Mouse (Mus musculus) cerebellum, adult 11-12 months (tissue): ENCODE measurements at regions not wholly inside any gene's neighbourhood (a gene's known extent, or its start where the extent isn't known, plus 50 kb on each side); places are given as distances from the start of the nearest gene placed in this dataset.
"Not testable (repeated sequence)": the region's sequence is repeated elsewhere in the genome, so short reads cannot be mapped to it uniquely, and the experiment has no call there.

Source experiments
- DNase-seq: peaks from one replicate; pipeline ENCODE4 v3.0.0; 2022

DNA sequence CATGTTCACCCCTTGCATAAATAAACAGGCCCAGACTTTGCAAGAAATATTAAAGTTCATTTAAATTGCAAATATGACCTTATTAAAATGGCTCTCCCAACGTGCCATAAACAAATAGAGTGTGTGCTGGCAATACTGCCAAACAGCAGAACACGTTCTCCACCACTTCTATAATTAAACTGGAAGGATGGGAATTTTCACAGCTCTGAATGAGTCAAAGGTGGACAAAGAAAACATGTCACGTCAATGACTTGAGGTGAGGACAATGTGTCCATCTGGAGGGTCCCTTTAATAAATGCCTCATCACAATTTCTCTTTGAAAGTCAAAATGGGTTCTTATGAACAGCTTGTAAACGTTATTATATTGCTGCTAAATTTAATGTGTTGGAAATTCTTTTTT lies 114.8 kb downstream of the Galc start:
- no peak for DNase-seq

DNA sequence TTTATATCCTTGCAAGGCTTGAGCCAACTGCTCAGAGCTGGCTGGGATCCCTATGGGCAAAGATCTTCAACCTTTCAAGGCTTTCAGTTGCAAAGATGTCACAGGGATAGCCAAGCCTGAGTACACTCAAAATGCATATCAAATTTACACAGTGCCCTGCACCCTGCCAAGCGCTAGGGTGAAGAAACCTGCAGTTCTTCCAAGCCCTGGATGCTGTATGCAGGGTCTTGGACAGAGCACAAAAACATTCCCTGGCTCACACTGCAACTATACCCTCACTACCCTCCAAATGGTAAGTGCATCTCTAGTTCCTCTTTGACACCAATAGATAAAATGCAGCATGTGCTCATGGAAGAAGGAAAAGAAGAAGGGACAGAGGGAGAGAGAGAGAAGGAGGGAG lies 116.1 kb downstream of the Galc start:
- no peak for DNase-seq

DNA sequence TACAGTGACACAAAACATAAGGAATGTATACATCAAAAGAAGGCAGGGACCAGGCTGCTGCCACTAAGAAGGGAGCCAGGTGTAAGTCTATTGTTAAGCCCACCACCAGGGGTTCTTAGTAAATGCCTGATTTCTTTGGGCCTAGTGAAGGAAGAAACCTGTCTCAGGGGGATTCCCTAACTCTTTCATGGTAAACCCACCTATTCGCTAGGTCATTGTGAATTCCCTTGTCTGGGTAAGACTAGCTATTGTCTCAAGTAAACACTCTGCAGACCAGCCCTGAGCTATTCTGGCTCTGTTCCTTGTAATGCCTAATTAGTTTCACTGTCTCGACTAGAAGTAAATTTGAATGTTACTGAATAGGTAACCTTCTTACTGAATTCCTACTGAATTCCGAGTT lies 119.4 kb downstream of the Galc start:
- not testable (repeated sequence) for DNase-seq

DNA sequence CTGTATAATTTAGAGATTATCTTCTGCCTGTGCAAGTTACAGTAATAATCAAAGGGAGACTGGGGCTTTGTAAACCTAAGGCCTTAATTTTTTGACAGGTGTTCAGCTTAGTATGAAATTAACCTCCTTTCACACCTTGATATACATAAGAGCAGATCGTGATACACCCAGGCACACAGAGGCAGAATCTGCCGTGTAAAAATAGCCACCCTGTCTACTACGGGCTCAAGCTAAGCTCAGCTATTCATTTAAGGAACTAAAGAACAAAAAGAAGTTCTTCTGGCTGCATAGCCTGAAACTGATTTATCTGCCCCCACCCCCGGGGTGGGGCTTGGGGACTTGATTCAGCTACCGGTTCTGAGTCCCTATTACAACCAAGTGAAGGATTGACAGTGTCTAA lies 128.0 kb downstream of the Galc start:
- DNase-seq = no peak

DNA sequence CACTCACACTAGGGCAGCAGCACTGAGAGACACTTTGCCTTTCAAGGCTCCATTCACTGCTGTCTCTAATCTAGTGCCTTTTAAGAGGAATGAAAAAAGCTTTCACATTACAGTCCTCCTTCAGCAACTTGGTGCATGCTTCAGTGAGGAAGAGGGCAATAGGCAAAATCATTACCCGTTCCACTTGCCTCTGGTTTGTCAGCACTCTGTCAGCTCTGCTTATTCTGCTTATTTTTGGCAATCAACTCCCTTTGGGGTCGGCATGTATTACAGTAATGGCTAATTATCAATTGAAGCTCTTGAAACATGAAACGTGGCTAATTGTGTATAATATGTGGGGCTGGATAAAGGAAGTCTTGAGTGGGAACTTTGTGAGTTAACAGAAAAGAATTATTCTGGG lies 135.7 kb downstream of the Galc start:
- no peak for DNase-seq

DNA sequence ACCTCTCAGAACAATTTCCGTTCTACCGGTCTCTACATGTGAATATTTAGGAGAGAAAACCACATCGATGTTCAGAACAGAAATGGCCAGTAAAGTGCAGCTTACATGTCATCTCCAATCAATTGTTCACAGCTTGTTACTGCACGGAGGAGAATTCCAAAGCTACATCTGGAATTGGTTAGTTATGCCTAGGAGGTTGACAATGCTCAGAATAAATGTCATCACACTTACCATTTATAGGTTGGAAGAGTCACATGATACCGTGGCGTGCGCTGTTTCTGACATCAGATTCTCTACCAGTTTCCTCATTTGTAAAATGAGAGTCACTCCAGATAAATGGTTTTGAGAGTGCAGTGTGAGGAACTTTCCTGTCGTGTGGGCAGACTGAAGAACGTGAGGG lies 151.2 kb downstream of the Galc start:
- no peak for DNase-seq

DNA sequence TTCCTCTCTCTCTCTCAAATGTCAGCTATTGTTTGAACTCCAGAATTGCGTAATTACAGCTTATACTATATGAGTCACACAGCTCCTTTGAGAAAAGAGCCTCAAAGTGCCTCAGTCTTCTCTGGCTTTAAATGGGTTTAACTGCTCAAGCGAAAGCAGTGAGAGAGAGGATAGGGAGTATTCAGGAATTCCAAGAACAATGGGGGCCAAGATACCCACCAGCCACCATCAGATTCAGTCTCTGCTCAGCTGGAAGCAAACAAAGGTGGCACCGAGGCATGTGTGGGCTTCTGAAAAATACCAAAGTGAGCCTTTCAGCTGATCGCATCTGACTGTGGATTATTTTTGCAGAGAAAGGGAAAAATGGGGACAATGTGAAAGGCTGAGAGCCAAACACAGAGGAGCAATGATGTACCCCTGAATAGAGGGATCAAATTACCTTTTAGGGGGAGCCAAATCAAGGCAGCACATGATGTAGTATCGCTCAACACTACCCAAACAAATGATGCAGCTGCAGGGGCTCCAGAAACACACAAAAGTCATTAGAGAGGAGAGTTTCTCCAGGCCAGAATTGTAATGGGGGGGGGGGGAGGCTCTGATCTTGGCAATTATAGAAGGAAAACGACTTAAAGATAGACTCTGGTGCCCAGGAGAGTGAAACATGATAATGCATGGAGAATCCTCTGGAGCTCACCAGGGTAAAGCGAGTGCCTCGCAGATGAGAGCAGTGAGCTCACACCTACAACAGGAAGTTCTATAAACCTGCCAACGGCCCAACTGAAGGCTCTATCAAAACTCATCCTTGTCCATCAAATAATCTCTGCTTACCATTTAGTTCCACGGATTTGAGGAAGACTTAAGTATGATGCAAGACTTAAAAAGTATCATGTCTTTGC lies 152.2 kb downstream of the Galc start:
- DNase-seq = no peak

DNA sequence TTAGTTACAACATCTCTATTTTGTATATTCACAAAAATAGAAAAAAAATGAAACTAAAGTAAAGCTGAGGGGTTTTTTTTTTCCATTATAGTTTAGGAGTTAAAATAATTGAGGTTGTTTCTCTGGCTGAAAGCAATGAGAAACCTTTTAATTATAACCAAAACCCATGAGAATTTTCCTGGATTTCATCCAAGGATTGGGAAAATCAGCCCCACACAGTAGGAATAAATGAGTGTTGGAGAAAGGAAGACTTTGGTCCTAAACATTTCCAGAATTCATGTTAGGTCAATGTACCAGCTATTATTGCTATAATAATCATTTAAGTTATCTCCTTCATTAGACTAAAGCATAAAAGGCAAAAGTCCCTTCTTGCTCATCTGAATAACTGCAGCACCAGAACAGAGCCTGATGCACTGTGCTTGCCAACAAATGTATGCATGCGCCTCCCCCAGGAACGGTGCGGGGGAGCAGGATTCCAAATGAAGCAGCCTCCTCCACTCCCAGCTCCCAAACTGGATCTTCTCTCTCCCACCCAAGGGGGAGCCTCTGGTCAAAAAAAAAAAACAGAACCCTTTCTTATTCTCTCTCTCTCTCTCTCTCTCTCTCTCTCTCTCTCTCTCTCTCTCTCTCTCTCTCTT lies 153.0 kb downstream of the Galc start:
- DNase-seq = no peak

DNA sequence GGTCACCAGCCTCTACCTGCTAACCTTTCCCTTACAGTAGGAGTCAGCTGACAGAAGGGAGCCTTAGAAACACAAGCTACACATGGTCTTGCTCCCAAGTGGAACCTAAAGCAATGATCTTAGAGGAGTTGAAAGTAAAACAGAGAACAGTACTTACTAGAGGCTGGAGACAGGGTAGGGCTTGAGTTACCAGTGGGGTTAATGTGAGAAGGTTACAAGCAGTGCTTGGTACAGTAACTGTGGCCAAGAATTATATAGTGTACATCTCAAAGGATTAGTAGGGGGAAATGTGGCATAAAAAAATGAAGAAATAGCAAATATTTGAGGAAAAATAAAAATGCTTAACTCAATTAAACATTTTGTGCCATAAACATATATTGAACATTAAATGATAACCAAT lies 153.5 kb downstream of the Galc start:
- no peak for DNase-seq

DNA sequence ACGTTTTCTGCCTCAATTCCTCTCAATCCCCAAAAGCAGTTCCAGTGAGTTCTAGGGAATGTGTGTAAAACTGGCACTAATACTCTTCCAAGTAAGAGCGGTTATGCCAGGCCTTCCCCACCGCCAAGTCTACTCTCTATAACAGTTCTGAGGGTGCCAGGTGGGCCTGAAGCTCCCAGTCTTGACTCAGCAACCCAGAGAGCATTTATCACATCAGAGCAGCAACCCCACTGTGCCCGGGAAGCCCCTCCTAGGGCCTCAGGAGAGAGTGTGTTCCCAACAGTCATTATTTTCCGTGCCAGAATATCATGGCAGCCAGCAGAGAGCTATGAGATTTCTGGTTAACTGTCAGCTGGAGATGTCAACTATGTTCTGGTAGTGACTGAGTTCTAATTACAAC lies 169.1 kb downstream of the Galc start:
- no peak for DNase-seq

DNA sequence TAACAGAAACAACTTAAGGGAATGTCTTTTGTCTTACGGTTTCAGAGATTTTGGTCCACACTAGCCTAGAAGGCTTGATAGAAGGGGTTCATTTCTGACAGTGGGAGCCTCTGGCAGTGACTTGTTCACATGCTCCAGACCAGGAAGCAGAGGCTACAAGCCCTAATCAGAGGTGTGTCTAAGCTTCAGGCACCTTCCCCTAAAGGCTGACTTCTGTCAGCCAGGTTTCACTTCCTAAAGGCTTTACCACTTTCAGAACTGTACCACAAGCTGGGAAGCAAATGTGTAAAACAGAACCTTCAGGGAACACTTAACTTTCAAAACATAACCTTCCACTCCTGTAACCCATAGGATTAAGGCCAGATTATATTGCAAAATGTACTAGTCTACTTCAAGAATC lies 180.9 kb downstream of the Galc start:
- DNase-seq = no peak

DNA sequence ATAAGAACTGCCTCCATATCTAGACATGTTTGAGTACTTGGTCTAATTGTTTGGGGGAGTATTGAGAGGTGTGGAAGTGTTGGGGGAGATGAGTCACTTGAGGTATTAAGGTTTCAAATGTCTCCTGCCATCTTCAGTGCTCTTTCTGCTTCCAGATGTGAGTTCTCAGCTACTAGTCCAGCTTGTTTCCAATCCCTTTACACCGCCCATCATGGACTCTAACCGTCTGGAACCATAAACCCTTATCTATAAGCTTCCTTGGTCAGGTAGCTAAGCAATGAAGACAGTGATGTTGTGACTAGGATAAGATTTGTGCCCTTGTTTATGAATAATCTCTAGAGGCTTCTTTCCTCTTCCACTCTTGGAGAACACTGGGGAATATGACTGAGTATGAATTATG lies 183.7 kb downstream of the Galc start:
- no peak for DNase-seq

DNA sequence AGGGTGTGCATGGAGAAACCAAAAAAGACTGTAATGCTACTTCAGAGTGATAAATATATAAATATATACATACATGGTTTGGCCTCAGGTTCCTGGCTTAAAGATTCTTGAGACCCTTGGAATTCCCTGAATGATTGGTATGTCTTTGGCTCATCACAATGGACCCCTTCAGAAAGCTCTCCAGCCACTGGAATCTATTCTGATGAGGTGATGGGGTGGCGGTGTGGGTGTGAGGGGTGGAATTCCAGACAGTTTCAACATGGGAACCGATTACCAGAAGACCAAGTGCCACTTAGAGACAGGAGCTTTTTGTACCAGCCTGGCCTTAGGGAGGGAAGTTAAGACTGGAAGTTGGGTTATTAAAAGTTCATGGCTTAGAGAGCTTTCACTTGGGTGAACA lies 190.1 kb downstream of the Galc start:
- no peak for DNase-seq

DNA sequence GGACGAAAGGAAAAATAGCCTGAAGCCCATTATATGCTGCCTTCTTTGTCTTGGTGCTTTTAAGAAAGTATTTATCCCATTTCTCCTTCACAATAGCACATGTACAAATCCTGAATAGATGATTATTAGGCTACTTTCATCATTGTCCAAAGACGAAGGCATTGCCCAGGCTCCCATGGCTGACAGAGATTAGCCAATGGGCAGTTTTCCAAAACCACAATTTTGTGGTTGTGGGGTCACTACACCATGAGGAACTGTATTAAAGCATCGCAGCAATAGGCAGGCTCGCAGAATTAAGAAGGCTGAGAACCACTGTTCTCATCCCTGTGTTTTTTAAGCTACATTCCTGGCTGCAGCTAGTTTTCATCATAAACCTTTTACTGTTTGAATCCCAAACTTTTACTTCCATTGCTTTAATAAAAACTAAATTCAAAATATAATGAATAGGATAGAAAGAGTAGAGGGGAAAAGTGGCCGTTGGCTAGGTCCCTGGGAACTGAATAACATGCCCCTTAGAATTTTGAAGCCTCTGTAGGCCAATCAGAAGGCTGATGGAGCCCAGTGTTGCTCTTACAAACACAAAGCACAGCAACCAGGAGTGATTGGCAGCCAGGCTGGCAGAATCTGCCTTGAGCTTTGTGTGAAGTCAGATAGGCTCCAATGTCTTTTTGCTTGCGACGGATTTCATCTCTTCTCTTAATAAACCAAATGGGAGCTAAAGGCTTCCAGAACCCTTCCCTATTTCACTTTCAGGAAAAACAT lies 199.7 kb downstream of the Galc start:
- DNase-seq = no peak

DNA sequence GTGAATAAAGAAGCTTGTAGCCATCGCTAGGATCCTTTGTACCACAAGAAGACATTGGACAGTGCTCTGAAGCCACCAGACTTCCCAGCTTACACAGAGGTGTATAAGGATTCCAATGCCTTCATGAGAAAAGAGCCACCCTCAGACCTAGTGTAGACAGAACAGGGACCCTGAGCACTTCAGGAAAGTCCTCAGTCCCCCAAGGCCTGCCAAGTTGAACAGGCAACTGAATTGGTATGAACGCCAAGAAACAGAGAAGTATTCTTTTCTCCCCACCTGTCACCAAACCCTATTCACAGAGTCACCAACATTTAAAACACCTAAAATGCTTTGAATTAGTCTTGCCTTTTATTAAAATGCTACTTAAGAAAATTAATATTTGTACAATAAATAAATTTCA lies 200.3 kb downstream of the Galc start:
- DNase-seq = no peak

DNA sequence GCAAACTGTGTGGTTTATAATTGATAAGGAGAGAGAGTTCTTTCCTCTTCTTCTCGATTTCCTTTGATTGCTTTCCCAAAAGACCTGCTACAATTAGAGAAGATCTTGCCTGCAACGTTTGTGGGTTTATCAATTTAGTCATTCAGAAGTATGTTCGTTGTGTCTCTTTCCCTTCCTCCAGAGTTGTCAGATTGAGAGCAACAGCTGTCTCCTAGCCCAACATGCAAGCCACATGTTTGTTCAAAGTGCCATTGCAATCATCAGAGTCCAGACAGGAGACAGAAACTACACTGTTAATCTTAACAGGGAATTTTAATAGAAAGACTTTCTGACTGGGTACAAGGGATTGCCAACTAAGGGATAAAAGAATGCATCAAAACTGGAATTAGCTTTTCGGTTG lies 208.3 kb downstream of the Galc start:
- no peak for DNase-seq

DNA sequence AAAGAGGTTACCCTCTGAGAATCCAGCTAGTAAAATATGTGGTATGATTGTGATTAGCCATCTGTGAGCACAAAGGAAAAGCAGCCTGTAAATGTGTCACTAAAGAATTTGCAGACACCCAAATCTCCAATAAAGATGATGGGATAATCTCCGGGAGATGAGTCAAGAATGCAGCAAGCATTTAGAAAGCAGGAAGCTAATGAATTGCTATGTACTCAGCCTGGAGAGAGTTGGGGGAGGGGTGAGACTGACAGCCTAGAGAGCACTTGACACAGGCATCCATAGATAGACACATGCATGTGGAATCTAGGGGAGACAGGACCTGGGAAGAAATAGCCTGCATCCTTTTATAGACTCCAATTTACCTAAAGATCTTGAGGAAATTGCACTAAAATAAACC lies 208.8 kb downstream of the Galc start:
- no peak for DNase-seq

DNA sequence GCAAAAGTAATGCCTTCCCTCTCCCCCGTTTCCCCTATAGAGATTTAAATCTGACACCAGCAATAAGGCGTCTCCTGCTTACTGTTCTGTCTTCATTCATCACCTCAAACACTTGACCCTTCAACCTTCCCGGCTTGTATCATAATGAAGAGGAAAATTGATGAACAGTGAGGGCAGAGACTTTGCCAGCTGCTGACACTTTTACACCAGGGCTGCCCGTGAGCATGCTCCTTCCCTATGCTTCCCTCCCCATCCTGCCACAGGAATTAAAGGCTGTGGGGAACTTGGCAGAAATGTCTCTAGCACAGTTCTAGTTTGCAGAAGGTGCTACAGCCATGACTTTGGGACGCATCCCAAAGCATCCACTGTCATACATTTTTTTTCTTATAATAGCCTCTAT lies 209.2 kb downstream of the Galc start:
- no peak for DNase-seq

DNA sequence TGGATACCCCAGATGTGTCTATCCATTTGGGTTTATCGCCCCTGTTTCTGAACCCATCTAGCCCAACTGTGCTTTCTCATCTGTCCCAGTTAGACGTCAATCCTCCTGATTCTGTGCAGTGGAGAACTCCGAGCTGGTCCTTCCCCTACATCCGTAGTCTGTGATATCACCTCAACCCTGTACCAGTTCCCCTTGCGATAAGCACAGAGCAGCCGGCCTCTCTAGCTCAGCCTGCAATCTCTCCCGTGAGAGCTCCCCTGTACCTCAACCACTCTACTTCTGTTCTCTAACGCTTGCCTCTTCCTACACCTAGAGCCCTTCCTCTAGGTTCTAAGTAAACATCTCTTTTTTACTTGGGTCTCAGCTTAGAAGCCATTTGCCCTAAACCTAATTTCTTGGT lies 211.5 kb downstream of the Galc start:
- no peak for DNase-seq

DNA sequence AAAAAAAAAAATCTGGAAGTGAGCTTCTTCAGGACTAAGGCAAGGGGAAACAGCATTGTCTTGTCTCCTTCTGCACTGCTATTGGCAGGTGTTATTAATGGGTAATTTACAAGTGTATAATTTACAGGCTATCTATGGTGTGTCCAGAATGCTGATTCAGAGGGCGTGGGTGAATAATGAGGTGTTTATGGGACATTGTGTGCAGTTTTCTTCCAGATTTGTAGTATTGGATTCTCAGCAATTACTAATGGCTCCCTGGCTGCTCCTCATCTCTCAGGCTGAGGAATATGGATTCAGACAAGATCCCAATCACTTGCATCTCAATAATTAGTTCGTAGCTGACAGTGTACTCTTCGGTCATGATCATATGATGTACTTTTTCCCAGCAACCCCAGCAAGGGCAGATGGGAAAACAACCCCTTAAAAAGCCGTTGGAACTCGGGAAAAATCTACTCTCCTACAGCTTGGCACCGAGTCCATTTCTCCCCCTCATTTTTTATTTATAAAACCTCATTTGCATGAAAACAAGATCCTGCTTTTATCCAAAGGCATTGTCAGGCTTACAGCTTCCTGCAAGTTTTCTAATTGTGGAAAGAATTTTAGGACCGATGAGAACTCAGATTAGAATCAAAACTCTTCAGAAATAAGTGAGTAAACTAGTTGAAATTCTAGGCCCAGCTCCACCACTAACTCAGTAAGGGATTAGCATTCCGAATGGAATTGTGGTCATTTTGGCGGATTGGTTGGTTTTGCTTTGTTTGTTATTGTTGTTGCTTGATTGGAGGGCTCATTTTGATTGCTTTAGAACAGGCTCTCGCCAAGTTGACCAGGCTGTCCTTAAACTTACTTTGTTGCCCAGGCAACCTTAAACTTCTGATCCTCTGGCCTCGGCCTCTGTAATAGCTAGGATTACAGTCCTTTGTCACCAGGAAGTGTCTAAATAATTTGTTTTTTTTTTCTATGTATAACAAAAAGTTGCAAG lies 212.5 kb downstream of the Galc start:
- DNase-seq = no peak

DNA sequence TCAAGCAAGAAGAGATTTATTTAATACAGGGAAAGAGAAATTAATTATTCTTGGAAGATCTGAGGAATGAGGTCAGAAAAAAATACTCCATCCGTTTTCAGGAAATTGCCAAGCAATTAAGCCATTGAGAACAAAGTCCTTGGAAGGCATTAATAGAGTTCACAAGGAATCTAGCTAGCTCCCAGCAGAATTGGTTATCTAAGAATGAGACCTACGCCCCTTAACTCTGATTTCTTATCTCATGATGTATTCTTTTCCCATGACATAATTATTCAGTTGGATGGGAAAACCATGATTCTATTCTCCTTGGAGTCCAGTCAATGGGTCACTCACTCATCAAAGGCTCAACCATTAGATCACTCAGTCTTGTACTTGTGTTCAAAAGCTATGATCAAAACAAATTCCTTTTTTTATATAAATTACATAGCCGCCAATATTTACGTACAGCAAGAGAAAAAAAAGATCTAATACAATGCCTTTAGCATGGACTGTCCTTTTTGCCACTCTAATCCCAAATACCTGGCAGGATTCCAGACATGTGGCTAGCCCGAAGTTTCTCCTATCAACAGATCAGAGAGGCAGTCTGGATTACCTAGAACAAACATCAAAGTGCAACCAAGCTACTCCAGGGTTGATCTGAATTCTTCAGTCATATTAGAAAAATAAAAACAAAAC lies 213.3 kb downstream of the Galc start:
- no peak for DNase-seq

DNA sequence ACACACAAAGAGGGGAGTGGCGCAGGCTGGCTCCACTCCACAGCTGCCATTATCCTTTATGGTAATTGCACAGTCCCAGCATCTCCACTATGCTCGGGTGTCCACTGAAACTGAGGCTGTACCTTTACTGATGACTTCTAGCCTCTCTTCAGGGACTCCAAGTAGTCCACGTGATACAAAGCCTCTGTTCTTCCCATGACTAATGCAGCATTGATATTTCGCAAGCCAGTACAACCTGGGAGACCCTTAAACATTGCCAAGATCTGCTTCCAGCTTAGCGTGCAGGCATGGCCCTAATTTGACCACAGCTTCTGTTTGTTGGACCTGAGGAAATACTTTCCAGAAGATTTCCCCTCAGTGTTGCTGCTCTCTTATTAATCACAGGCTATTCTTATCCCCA lies 215.8 kb downstream of the Galc start:
- DNase-seq = no peak
